Mouse (Mus musculus): ENCODE measurements around the gene Ctnna3. TPM values are rescaled to one million over a fixed set of nuclear protein-coding genes. Genes with fewer than 3 reads are reported as not detected.
A peak's percentile ranks its signal among the peaks of the same experiment; 100 is the strongest.

The Ctnna3 gene
- polyA plus RNA-seq, 1 experiment from 2014 or later: 0.26 TPM

- no peaks in the 10 kb centered on the region for H3K9me3 ChIP-seq (replicated peaks)
- H3K36me3 ChIP-seq (ENCODE audit: poor library complexity, severe bottlenecking): no peaks in the 10 kb centered on the region
- no peak for ATAC-seq
- no peaks in the 10 kb centered on the region for H3K4me1 ChIP-seq
- no peaks in the 10 kb centered on the region for H3K27me3 ChIP-seq
- no peak overlapping the region for H3K27ac ChIP-seq
- H3K9ac ChIP-seq: no peak overlapping the region
- no peak overlapping the region for H3K4me2 ChIP-seq
- WGBS: 88% methylated on average over 8 of the region's 8 CpGs
- H3K4me3 ChIP-seq: no peak overlapping the region
These were observed 136.8 kb downstream of the Ctnna3 start for GRCm38 (mm10) chr10:63566691-63567090.

- no peak overlapping the region for H3K27ac ChIP-seq
- ATAC-seq: no peak
These were observed 141.7 kb downstream of the Ctnna3 start for GRCm38 (mm10) chr10:63571561-63571960.

GRCm38 (mm10) chr10:63572866-63573265 is 143.0 kb downstream of the Ctnna3 start:
- Histone ChIP-seq H3K4me2 (no peak overlapping the region), H3K4me1 (no peaks in the 10 kb centered on the region), H3K27ac (no peak overlapping the region), H3K27me3 (no peaks in the 10 kb centered on the region), H3K9ac (no peak overlapping the region), H3K36me3 (ENCODE audit: poor library complexity, severe bottlenecking) (no peaks in the 10 kb centered on the region), H3K4me3 (no peak overlapping the region), H3K9me3 (replicated peaks) (no peaks in the 10 kb centered on the region)
- ATAC-seq: no peak
- WGBS: 92% methylated on average over 7 of the region's 7 CpGs

More at GRCm38 (mm10) chr10:63571561-63571960, 141.7 kb downstream of the Ctnna3 start:
- no peak overlapping the region for H3K4me2 ChIP-seq
- H3K9me3 ChIP-seq (replicated peaks): no peaks in the 10 kb centered on the region
- no peaks in the 10 kb centered on the region for H3K4me1 ChIP-seq
- H3K36me3 ChIP-seq (ENCODE audit: poor library complexity, severe bottlenecking): no peaks in the 10 kb centered on the region
- no peak overlapping the region for H3K9ac ChIP-seq
- no peaks in the 10 kb centered on the region for H3K27me3 ChIP-seq
- H3K4me3 ChIP-seq: no peak overlapping the region

GRCm38 (mm10) chr10:63574100-63574609 is 144.3 kb downstream of the Ctnna3 start:
- no peak overlapping the region for H3K9ac ChIP-seq
- no peaks in the 10 kb centered on the region for H3K36me3 ChIP-seq (ENCODE audit: poor library complexity, severe bottlenecking)
- H3K4me3 ChIP-seq: no peak overlapping the region
- ATAC-seq: no peak
- 89% methylated on average over 7 of the region's 7 CpGs for WGBS
- no peak overlapping the region for H3K27ac ChIP-seq
- H3K27me3 ChIP-seq: no peaks in the 10 kb centered on the region
- H3K4me2 ChIP-seq: no peak overlapping the region
- no peaks in the 10 kb centered on the region for H3K4me1 ChIP-seq
- H3K9me3 ChIP-seq (replicated peaks): no peaks in the 10 kb centered on the region

- Histone ChIP-seq H3K4me1 (no peaks in the 10 kb centered on the region), H3K36me3 (ENCODE audit: poor library complexity, severe bottlenecking) (no peaks in the 10 kb centered on the region), H3K4me2 (no peak overlapping the region), H3K9me3 (replicated peaks) (no peaks in the 10 kb centered on the region), H3K27ac (no peak overlapping the region), H3K27me3 (no peaks in the 10 kb centered on the region), H3K4me3 (no peak overlapping the region), H3K9ac (no peak overlapping the region)
- 10% methylated on average over 14 of the region's 14 CpGs for WGBS
- peak; percentile 89 for ATAC-seq
These were observed 152.7 kb downstream of the Ctnna3 start for GRCm38 (mm10) chr10:63582608-63583007.

- no peak overlapping the region for H3K27ac ChIP-seq
- ATAC-seq: no peak
- H3K27me3 ChIP-seq: no peaks in the 10 kb centered on the region
- H3K4me1 ChIP-seq: no peaks in the 10 kb centered on the region
- H3K4me2 ChIP-seq: no peak overlapping the region
- no peaks in the 10 kb centered on the region for H3K9me3 ChIP-seq (replicated peaks)
- H3K4me3 ChIP-seq: no peak overlapping the region
- H3K9ac ChIP-seq: no peak overlapping the region
- no peaks in the 10 kb centered on the region for H3K36me3 ChIP-seq (ENCODE audit: poor library complexity, severe bottlenecking)
- 73% methylated on average over 20 of the region's 20 CpGs for WGBS
These were observed 154.0 kb downstream of the Ctnna3 start for GRCm38 (mm10) chr10:63583798-63584374.

GRCm38 (mm10) chr10:63599417-63599816 is 169.5 kb downstream of the Ctnna3 start:
- no peak overlapping the region for H3K4me3 ChIP-seq

GRCm38 (mm10) chr10:63601206-63601605 is 171.3 kb downstream of the Ctnna3 start:
- 91% methylated on average over 2 of the region's 2 CpGs for WGBS
- Histone ChIP-seq H3K4me3 (no peak overlapping the region), H3K36me3 (ENCODE audit: poor library complexity, severe bottlenecking) (no peaks in the 10 kb centered on the region), H3K9me3 (replicated peaks) (no peaks in the 10 kb centered on the region), H3K27me3 (no peaks in the 10 kb centered on the region), H3K4me1 (no peaks in the 10 kb centered on the region), H3K27ac (no peak overlapping the region), H3K4me2 (no peak overlapping the region), H3K9ac (no peak overlapping the region)
- no peak for ATAC-seq

More at GRCm38 (mm10) chr10:63599417-63599816, 169.5 kb downstream of the Ctnna3 start:
- Histone ChIP-seq H3K9ac (no peak overlapping the region), H3K4me2 (no peak overlapping the region), H3K36me3 (ENCODE audit: poor library complexity, severe bottlenecking) (no peaks in the 10 kb centered on the region), H3K4me1 (no peaks in the 10 kb centered on the region), H3K27me3 (no peaks in the 10 kb centered on the region), H3K9me3 (replicated peaks) (0 out of 2 replicates have a peak, but pooled peaks cover 3% of the 10 kb centered on the region), H3K27ac (no peak overlapping the region)
- no peak for ATAC-seq
- 93% methylated on average over 5 of the region's 5 CpGs for WGBS

- Histone ChIP-seq H3K36me3 (ENCODE audit: poor library complexity, severe bottlenecking) (no peaks in the 10 kb centered on the region), H3K4me1 (no peaks in the 10 kb centered on the region), H3K27ac (no peak overlapping the region), H3K9me3 (replicated peaks) (no peaks in the 10 kb centered on the region), H3K4me2 (no peak overlapping the region), H3K9ac (no peak overlapping the region), H3K27me3 (no peaks in the 10 kb centered on the region), H3K4me3 (no peak overlapping the region)
- ATAC-seq: no peak
- WGBS: 70% methylated on average over 1 of the region's 1 CpGs
These were observed 198.6 kb downstream of the Ctnna3 start for GRCm38 (mm10) chr10:63628546-63628945.

GRCm38 (mm10) chr10:63633915-63634314 is 204.0 kb downstream of the Ctnna3 start:
- Histone ChIP-seq H3K36me3 (ENCODE audit: poor library complexity, severe bottlenecking) (no peaks in the 10 kb centered on the region), H3K4me3 (no peak overlapping the region), H3K9ac (no peak overlapping the region), H3K4me2 (no peak overlapping the region), H3K4me1 (no peaks in the 10 kb centered on the region), H3K27me3 (no peaks in the 10 kb centered on the region), H3K9me3 (replicated peaks) (no peaks in the 10 kb centered on the region), H3K27ac (no peak overlapping the region)
- WGBS: 79% methylated on average over 1 of the region's 1 CpGs
- no peak for ATAC-seq

- Histone ChIP-seq H3K27me3 (no peaks in the 10 kb centered on the region), H3K4me2 (no peak overlapping the region)
These were observed 208.1 kb downstream of the Ctnna3 start for GRCm38 (mm10) chr10:63637987-63638386.

GRCm38 (mm10) chr10:63647300-63647699 is 217.4 kb downstream of the Ctnna3 start:
- Histone ChIP-seq H3K9ac (no peak overlapping the region), H3K27me3 (no peaks in the 10 kb centered on the region), H3K4me3 (no peak overlapping the region), H3K36me3 (ENCODE audit: poor library complexity, severe bottlenecking) (no peaks in the 10 kb centered on the region), H3K4me1 (no peaks in the 10 kb centered on the region), H3K4me2 (no peak overlapping the region), H3K27ac (no peak overlapping the region), H3K9me3 (replicated peaks) (no peaks in the 10 kb centered on the region)
- 5% methylated on average over 3 of the region's 3 CpGs for WGBS
- ATAC-seq: no peak

More at GRCm38 (mm10) chr10:63637987-63638386, 208.1 kb downstream of the Ctnna3 start:
- Histone ChIP-seq H3K9me3 (replicated peaks) (no peaks in the 10 kb centered on the region), H3K36me3 (ENCODE audit: poor library complexity, severe bottlenecking) (no peaks in the 10 kb centered on the region), H3K9ac (no peak overlapping the region), H3K27ac (no peak overlapping the region), H3K4me3 (no peak overlapping the region), H3K4me1 (no peaks in the 10 kb centered on the region)
- WGBS: 89% methylated on average over 5 of the region's 5 CpGs
- no peak for ATAC-seq

GRCm38 (mm10) chr10:63650307-63650706 is 220.4 kb downstream of the Ctnna3 start:
- Histone ChIP-seq H3K27ac (no peak overlapping the region), H3K27me3 (no peaks in the 10 kb centered on the region), H3K4me3 (no peak overlapping the region), H3K4me1 (no peaks in the 10 kb centered on the region), H3K9ac (no peak overlapping the region), H3K4me2 (no peak overlapping the region), H3K9me3 (replicated peaks) (no peaks in the 10 kb centered on the region), H3K36me3 (ENCODE audit: poor library complexity, severe bottlenecking) (no peaks in the 10 kb centered on the region)
- WGBS: 85% methylated on average over 3 of the region's 3 CpGs
- no peak for ATAC-seq
